Mouse (Mus musculus) C2C12 (cell line): ENCODE data around the gene Stard3. TPM values are rescaled to one million over a fixed set of nuclear protein-coding genes. Genes with fewer than 3 reads are reported as not detected.
"Not testable (repeated sequence)": the region's sequence is repeated elsewhere in the genome, so short reads cannot be mapped to it uniquely, and the experiment has no call there.

Source experiments
- H3K27me3 ChIP-seq: one replicate; pipeline ENCODE4 v1.6.1; 2011; ENCODE audit not compliant: control insufficient read depth, insufficient read depth, insufficient read length
- H3K36me3 ChIP-seq: one replicate; pipeline ENCODE4 v1.6.1; 2011; ENCODE audit not compliant: control insufficient read depth, insufficient read depth
- H3K4me3 ChIP-seq: one replicate; pipeline ENCODE4 v1.5.1; 2011; ENCODE audit warnings: mild to moderate bottlenecking, control low read depth; ENCODE audit not compliant: poor library complexity, insufficient read depth, severe bottlenecking
- H3K79me2 ChIP-seq: one replicate; pipeline ENCODE4 v1.6.1; 2011; ENCODE audit not compliant: control insufficient read depth, insufficient read depth
- H3K79me3 ChIP-seq: one replicate; pipeline ENCODE4 v1.6.1; 2011; ENCODE audit warnings: low read depth, control low read depth
- H3ac ChIP-seq: one replicate; pipeline ENCODE3; 2011; ENCODE audit warnings: low read depth; ENCODE audit not compliant: control insufficient read depth, insufficient read length
- CEBPB ChIP-seq: IDR thresholded peaks from one replicate; pipeline ENCODE4 v1.6.1; 2011; ENCODE audit warnings: low read depth, mild to moderate bottlenecking, control low read depth, moderate library complexity
- CTCF ChIP-seq: IDR thresholded peaks from one replicate; pipeline ENCODE4 v1.5.1; 2011; ENCODE audit not compliant: control insufficient read depth, insufficient read depth, insufficient read length
- FOSL1 ChIP-seq: IDR thresholded peaks from one replicate; pipeline ENCODE4 v1.8.0; 2011; ENCODE audit warnings: mild to moderate bottlenecking, low read length; ENCODE audit not compliant: poor library complexity, insufficient read depth, severe bottlenecking
- MAX ChIP-seq: IDR thresholded peaks from one replicate; pipeline ENCODE4 v1.6.1; 2011; ENCODE audit warnings: mild to moderate bottlenecking, control low read depth
- MYOD1 ChIP-seq: IDR thresholded peaks from one replicate; pipeline ENCODE4 v1.6.1; 2011; ENCODE audit warnings: low read depth; ENCODE audit not compliant: control insufficient read depth, insufficient read length
- MYOG ChIP-seq: IDR thresholded peaks from one replicate; pipeline ENCODE4 v1.6.1; 2011; ENCODE audit not compliant: control insufficient read depth, insufficient read length; ENCODE audit errors: extremely low read depth
- USF1 ChIP-seq: IDR thresholded peaks from one replicate; pipeline ENCODE4 v1.6.1; 2011; ENCODE audit warnings: low read depth, mild to moderate bottlenecking, control low read depth, moderate library complexity
- polyA plus RNA-seq: library from polyadenylated mRNA; unstranded; fragments of >200 nt; fragmentation: generic; extraction: Trizol; gene quantifications from one replicate; pipeline ENCODE4 v1.2.1, GENCODE M21; 2012; ENCODE audit warnings: missing spikeins

Gene Stard3
- polyA plus RNA-seq, 1 experiment, result 28.3 TPM

GRCm38 (mm10) chr11:98377787-98378186 is 19.6 kb downstream of the Stard3 start:
- Histone ChIP-seq H3ac (no peak overlapping the region), H3K4me3 (no peak overlapping the region), H3K27me3 (no peaks in the 10 kb centered on the region), H3K79me3 (no peaks in the 10 kb centered on the region), H3K36me3 (peaks cover 33% of the 10 kb centered on the region), H3K79me2 (no peaks in the 10 kb centered on the region)
- TF ChIP-seq MYOG (no peak), MAX (no peak), CTCF (no peak), MYOD1 (no peak), CEBPB (no peak), USF1 (no peak), FOSL1 (no peak)

GRCm38 (mm10) chr11:98379379-98379778 is 21.2 kb downstream of the Stard3 start:
- Histone ChIP-seq H3K4me3 (no peak overlapping the region), H3K79me3 (no peaks in the 10 kb centered on the region), H3K27me3 (no peaks in the 10 kb centered on the region), H3K36me3 (peaks cover 28% of the 10 kb centered on the region), H3ac (no peak overlapping the region), H3K79me2 (no peaks in the 10 kb centered on the region)
- TF ChIP-seq MYOG (no peak), USF1 (no peak), CTCF (no peak), MYOD1 (no peak)

GRCm38 (mm10) chr11:98380106-98380505 is 21.9 kb downstream of the Stard3 start:
- Histone ChIP-seq H3K27me3 (no peaks in the 10 kb centered on the region), H3ac (no peak overlapping the region), H3K79me2 (no peaks in the 10 kb centered on the region), H3K4me3 (no peak overlapping the region), H3K36me3 (peaks cover 27% of the 10 kb centered on the region), H3K79me3 (no peaks in the 10 kb centered on the region)
- TF ChIP-seq CEBPB, result no peak
- TF ChIP-seq CTCF, result no peak
- TF ChIP-seq MAX, result no peak
- TF ChIP-seq MYOG, result no peak
- TF ChIP-seq FOSL1, result no peak
- TF ChIP-seq USF1, result no peak
- TF ChIP-seq MYOD1, result no peak

GRCm38 (mm10) chr11:98381651-98382050 is 23.5 kb downstream of the Stard3 start:
- Histone ChIP-seq H3ac (no peak overlapping the region), H3K36me3 (peaks cover 21% of the 10 kb centered on the region), H3K4me3 (no peak overlapping the region), H3K79me3 (no peaks in the 10 kb centered on the region), H3K27me3 (peaks cover 4% of the 10 kb centered on the region), H3K79me2 (no peaks in the 10 kb centered on the region)
- TF ChIP-seq MAX (no peak), CTCF (no peak), FOSL1 (no peak)

- not testable (repeated sequence) for H3K79me2 ChIP-seq, H3K79me3 ChIP-seq, H3ac ChIP-seq, H3K27me3 ChIP-seq, H3K4me3 ChIP-seq
- H3K36me3 ChIP-seq, result peaks cover 15% of the 10 kb centered on the region
Measured at GRCm38 (mm10) chr11:98382405-98382804, 24.2 kb downstream of the Stard3 start.

GRCm38 (mm10) chr11:98383261-98384030 is 25.3 kb downstream of the Stard3 start, which contains the start of gene Tcap:
Gene Tcap (plus strand): TSS chr11:98383811.
- Histone ChIP-seq H3K4me3 (no peak within 1 kb of the TSS), H3K36me3 (peaks cover 6% of the 10 kb centered on the region), H3K27me3 (peaks cover 12% of the 10 kb centered on the region), H3K79me2 (no peaks in the 10 kb centered on the region), H3ac (no peak within 1 kb of the TSS), H3K79me3 (no peaks in the 10 kb centered on the region)
- TF ChIP-seq CTCF (no peak), FOSL1 (no peak), USF1 (no peak)
